Mouse (Mus musculus) heart, postnatal 25 days (tissue): ENCODE data around the gene Zcrb1. TPM values are rescaled to one million over a fixed set of nuclear protein-coding genes. Genes with fewer than 3 reads are reported as not detected.
A peak's percentile ranks its signal among the peaks of the same experiment; 100 is the strongest.
"Not testable (repeated sequence)": the region's sequence is repeated elsewhere in the genome, so short reads cannot be mapped to it uniquely, and the experiment has no call there.

ENCODE experiments used
- DNase-seq: peaks from one replicate; pipeline ENCODE4 v3.0.0; 2022; ENCODE audit warnings: low spot score
- intact Hi-C: fragments of 180-260 bp; cut with DNase I; formaldehyde crosslinking; loops from one replicate; pipeline ENCODE4 v1.15.1; 2025
- total RNA-seq, 2 experiments: library from RNA; stranded (reverse); gene quantifications; 2 replicates each; pipeline ENCODE4 v1.2.3; 2021

The Zcrb1 gene
- total RNA-seq, 2 experiments from 2014 or later = 85.7 to 87.2 TPM

GRCm38 (mm10) chr15:93375696-93376095 is 22.4 kb downstream of the Zcrb1 start:
- no peak for DNase-seq
- intact Hi-C loops = loop anchor here (10.0 kb wide), 1 partner anchor 199 kb away; no protein-coding TSS in a partner anchor

GRCm38 (mm10) chr15:93372525-93373119 is 25.5 kb downstream of the Zcrb1 start:
- DNase-seq = not testable (repeated sequence)
- intact Hi-C loops = loop anchor here (10.0 kb wide), 1 partner anchor 202 kb away; no protein-coding TSS in a partner anchor

- DNase-seq = no peak
- intact Hi-C loops = loop anchor here (2.0 to 10.0 kb wide), 2 partner anchors 67 to 203 kb away; no protein-coding TSS in a partner anchor
Measured at GRCm38 (mm10) chr15:93371838-93372237, 26.3 kb downstream of the Zcrb1 start.

GRCm38 (mm10) chr15:93368558-93368957 is 29.6 kb downstream of the Zcrb1 start:
- intact Hi-C loops = no loop called here
- no peak for DNase-seq

GRCm38 (mm10) chr15:93365561-93365960 is 32.6 kb downstream of the Zcrb1 start:
- intact Hi-C loops = no loop called here
- no peak for DNase-seq

GRCm38 (mm10) chr15:93358346-93359095 is 39.6 kb downstream of the Zcrb1 start:
- DNase-seq = no peak
- intact Hi-C loops = no loop called here

- intact Hi-C loops = no loop called here
- no peak for DNase-seq
Measured at GRCm38 (mm10) chr15:93340630-93341379, 57.3 kb downstream of the Zcrb1 start.

GRCm38 (mm10) chr15:93336925-93337761 is 61.0 kb downstream of the Zcrb1 start, which contains the start of gene Yaf2:
Yaf2 (minus strand) TSS chr15:93336935.
- intact Hi-C loops = loop anchor here (2.0 kb wide), 2 partner anchors 62 kb away; partner anchors contain the start of genes Gxylt1, Pphln1 and Zcrb1
- DNase-seq = peak; percentile 77

GRCm38 (mm10) chr15:93336658-93336924 is 61.5 kb downstream of the Zcrb1 start:
- DNase-seq = no peak
- intact Hi-C loops = loop anchor here (2.0 kb wide), 2 partner anchors 62 kb away; partner anchors contain the start of genes Gxylt1, Pphln1 and Zcrb1

Other genes with a start within 250 kb of the Zcrb1 start
- gene Gxylt1, start 123.2 kb downstream of the Zcrb1 start, total RNA-seq = 10 to 100 TPM; 10.6 to 11.0 TPM
- gene Yaf2, start 61.4 kb downstream of the Zcrb1 start, total RNA-seq = 10 to 100 TPM; 19.4 to 20.2 TPM
- gene Pphln1, start within 50 bp of the Zcrb1 start, total RNA-seq = 10 to 100 TPM; 19.2 to 22.0 TPM
- gene Prickle1, start 197.6 kb upstream of the Zcrb1 start, total RNA-seq = 10 to 100 TPM; 16.8 to 18.9 TPM